Mouse (Mus musculus) ES-Bruce4 (cell line): ENCODE measurements around the gene Ccnjl.

ENCODE experiments used
- CTCF ChIP-seq: IDR thresholded peaks from one replicate; pipeline ENCODE4 v1.8.1; 2011; ENCODE audit warnings: low read depth, low read length
- POLR2A ChIP-seq: IDR thresholded peaks from one replicate; pipeline ENCODE4 v1.8.1; 2011; ENCODE audit warnings: low read length; ENCODE audit not compliant: insufficient read depth

- TF ChIP-seq POLR2A (no peak), CTCF (no peak)
Observed at GRCm38 (mm10) chr11:43575061-43575375, 46.4 kb downstream of the Ccnjl start.
